Mouse (Mus musculus) heart, postnatal 4 days (tissue): Measurements from ENCODE around the gene Pnmal2. TPM values are rescaled to one million over a fixed set of nuclear protein-coding genes. Genes with fewer than 3 reads are reported as not detected.

Experiments used
- DNase-seq: peaks from one replicate; pipeline ENCODE4 v3.0.0; 2021
- total RNA-seq, 2 experiments: library from RNA; stranded (reverse); gene quantifications; 2 replicates each; pipeline ENCODE4 v1.2.3; 2021

Gene Pnmal2
- 1 to 10 TPM; 6.3 to 7.3 TPM for total RNA-seq

GRCm38 (mm10) chr7:16944061-16944807 lies at the start of gene Pnmal2:
Pnmal2 (plus strand) TSS chr7:16944682.
- DNase-seq: peak; percentile 86

DNA sequence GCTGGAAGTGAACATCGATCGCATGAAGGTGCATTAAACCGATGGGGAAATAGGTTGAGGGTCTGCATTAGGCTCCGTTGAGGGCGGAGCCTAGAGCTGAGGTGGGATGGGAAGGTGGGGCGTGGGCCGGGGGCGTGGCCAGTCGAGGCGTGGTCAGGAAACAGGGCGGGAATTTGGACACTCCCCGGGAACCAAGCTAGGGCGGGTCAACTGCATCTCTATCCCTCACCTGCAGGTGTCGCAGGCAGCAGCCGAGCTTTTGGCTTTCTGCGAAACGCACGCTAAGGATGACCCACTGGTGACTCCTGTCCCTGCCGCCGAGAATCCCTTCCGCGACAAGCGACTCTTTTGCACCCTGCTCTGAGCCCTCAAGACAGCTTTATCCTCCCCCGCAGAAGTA lies 49.5 kb upstream of the Pnmal2 start:
- DNase-seq: peak; percentile 89

DNA sequence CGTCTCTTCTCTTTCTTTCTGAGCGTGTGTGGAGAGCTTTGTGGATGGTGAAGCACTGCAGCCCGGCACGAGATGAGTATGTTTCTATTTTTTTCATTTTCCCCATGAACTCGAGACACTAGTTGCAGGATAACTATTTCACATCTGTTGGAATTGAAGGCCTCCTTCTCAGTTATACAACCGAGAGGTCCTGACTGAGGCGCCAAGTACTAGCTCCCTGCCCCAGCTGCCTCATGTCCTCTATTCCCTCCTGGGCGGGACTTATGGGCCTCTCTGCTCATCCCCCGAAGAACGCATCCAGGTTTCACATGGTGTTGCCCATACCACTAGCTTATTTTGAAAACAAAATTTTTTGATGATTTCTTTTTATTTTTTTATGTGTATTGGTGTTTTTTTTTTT lies 49.0 kb upstream of the Pnmal2 start:
- no peak for DNase-seq

GRCm38 (mm10) chr7:16900526-16900925 lies 44.0 kb upstream of the Pnmal2 start:
- DNase-seq: no peak

DNA sequence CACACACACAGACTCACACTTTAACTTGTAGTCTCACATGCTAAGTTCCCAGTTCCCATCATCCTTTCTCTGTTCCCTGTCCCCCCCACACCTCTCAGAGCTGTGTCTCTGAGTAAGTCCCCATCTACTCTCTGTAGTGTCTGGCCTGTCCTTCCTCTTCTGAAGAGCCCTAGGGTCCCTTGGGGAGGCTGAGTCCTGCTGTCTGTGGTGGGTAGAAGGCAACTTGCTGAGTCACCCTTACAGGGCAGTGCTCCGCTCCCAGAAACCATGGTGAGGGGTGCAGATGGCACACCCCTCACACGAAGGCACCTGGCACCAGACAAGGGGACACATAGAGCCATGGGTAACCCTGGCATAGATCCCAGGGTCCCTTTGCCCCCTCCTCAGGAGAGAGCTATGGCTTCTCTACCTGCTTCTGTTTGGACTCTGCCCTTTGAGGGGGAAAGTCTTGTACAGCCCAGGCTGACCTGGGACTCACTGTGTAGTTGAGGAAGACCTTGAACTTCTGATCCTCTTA lies 41.0 kb upstream of the Pnmal2 start:
- no peak for DNase-seq

GRCm38 (mm10) chr7:16904120-16904675 lies 40.3 kb upstream of the Pnmal2 start:
- no peak for DNase-seq

- DNase-seq: peak; percentile 61
These were observed 38.9 kb upstream of the Pnmal2 start for GRCm38 (mm10) chr7:16905491-16906021.

DNA sequence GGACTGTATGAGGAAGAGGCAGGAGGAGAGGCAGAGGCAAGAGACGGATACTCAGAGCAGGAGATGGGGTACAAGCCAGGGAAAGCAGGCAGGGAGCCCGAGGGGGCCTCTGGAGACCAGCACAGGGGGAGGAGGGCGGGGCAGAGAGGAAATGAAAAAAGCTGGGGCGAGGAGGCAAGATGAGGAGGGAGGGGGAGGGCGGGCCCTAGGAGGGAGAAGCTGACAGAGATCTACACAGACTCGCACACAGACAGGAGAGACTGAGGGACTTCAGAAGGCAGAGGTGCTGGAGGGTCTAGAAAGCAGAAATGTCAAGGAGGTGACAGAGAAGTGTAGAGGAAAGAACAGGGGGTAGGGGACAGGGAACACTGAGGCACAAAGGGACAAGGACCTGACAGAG lies 38.2 kb upstream of the Pnmal2 start, which contains the start of gene Ptgir:
Gene Ptgir, plus strand, starts transcription at position 210 of the 400 bp plus-strand sequence.
- DNase-seq: peak; percentile 77

DNA sequence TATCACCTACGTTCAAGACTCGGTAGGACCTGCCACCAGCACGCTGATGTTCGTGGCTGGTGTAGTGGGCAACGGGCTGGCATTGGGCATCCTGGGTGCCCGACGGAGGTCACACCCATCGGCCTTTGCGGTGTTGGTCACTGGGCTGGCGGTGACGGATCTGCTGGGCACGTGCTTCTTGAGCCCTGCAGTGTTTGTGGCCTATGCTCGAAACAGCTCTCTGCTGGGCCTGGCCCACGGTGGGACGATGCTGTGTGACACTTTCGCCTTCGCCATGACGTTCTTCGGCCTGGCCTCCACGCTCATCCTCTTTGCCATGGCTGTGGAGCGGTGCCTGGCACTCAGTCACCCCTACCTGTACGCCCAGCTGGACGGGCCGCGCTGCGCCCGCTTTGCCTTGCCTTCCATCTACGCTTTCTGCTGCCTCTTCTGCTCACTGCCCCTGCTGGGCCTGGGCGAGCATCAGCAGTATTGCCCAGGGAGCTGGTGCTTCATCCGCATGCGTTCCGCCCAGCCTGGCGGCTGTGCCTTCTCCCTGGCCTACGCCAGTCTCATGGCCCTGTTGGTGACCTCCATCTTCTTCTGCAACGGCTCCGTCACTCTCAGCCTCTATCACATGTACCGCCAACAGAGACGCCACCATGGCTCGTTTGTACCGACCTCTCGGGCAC lies 37.5 kb upstream of the Pnmal2 start:
- no peak for DNase-seq

- DNase-seq: no peak
These were observed 36.6 kb upstream of the Pnmal2 start for GRCm38 (mm10) chr7:16907842-16908241.

- no peak for DNase-seq
These were observed 36.1 kb upstream of the Pnmal2 start for GRCm38 (mm10) chr7:16908367-16908766.

DNA sequence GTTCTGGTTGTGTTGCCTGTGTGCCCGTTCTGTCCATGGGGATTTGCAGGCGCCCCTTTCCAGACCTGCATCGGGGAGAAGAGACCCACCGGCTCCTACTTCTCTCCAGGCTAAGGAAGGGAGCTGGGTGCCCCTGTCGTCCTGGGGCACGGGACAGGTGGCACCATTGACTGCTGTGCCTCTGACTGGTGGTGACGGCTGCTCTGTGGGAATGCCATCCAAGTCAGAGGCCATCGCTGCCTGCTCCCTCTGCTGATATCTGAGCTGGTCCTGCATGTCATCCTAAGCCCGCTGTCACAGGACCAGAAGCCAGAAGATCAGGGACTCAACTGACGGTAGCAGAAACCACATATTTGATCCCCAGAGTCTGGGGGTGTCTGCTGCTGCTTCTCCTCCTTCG lies 35.6 kb upstream of the Pnmal2 start:
- DNase-seq: no peak

DNA sequence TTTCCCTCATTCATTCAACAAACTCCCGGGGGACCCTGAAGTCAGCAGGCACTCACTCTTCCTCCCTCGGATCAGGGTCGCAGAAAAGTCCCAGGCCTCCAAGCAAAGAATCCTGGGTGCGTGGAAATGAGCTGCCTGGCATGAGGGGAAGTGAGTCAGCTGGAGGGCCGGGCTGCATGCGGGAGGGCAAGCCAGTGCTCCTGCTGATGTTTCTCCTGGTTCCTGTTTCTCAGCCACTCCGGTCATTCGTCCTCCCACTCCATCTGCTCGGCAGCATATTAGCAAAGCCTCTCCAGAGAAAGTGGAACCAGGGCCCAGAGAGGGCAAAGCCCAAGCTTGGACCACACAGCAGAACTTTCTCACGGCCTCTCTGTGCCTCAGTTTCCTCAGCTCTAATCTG lies 34.6 kb upstream of the Pnmal2 start:
- DNase-seq: no peak

GRCm38 (mm10) chr7:16911904-16912303 lies 32.6 kb upstream of the Pnmal2 start:
- DNase-seq: no peak

- no peak for DNase-seq
These were observed 32.1 kb upstream of the Pnmal2 start for GRCm38 (mm10) chr7:16912360-16912759.

DNA sequence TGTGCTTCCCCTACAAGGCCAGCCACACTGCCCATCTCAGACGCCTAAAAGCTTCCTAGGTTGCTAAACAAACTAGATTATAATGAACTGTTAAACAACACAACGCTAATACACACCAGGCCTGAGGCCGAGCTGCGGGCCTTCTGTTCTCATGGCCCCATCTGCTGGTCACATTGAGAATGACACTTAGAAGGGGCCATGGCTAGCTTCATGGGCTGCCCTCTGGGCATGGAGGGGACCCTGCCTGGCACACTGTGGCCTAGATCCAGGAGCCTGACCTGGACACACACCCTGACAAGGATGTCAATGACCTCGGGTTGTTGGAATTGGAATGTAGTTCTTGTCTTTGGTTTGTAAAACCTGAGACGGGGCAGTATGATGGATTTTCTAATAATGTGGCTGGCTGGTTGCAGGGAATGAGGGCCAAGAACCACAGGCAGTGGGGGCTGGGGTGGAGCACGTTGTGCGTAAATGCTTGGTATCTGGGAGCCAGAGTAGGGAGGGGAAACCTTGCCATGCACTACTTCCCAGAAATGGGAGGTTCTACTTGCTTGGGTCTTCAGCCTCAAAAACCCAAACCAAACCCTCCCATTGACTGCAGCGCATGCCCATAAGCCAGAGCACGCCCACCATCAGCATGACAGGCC lies 30.6 kb upstream of the Pnmal2 start:
- DNase-seq: peak; percentile 85

GRCm38 (mm10) chr7:16914453-16915343 lies 29.8 kb upstream of the Pnmal2 start:
- no peak for DNase-seq

- no peak for DNase-seq
These were observed 28.8 kb upstream of the Pnmal2 start for GRCm38 (mm10) chr7:16915461-16916340.

DNA sequence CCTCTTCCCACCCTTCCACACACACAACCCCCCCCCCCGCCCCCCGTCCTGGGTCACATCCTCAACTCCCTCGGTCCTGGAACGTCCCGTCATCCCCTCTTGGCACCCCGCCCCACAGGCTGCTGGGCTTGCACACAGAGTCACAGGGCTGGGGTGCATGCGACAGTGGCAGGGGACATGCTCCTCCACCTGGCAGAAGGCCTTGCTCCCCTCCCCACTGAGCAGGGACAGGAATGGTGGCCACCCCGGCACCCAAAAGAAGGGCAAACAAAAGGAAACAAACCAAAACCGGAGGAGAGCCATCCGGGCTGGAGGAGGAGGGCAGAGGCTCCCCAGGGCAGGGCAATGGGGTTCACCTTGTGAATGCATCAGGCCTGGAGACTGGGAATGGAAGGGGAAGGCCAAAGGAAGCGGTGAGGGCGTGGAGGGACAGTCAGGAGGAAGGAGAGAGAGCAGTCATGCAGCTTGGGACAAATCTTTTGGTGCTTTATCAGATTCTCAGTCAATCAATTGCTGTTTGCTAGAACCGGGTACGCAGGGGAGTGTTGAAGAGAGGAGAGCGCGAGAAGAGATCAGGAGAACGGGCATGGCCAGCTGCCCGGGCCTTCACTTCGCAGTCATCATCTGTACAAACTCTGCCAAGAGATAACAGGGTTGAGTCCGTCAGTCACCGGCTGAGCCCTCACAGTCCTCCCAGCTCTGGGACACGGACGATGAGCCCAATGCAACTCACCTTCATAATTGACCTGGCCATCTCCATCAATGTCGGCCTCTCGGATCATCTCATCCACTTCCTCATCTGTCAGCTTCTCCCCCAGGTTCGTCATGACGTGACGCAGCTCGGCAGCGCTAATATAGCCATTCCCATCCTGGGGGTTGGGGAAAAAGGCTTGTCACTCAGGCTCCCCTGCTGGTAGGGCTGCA lies 27.9 kb upstream of the Pnmal2 start:
- peak; percentile 64 for DNase-seq
